8 mouse cellular contexts compared by ENCODE assay signal in genomic region chr10:81014393-81015384, GRCm38 (mm10). TPM values are rescaled to one million over a fixed set of nuclear protein-coding genes. Genes with fewer than 3 reads are reported as not detected.
A peak's percentile ranks its signal among the peaks of the same experiment; 100 is the strongest.
DNase-seq lines count a peak whose midpoint lies in the region; ATAC-seq lines count a peak whose summit lies in the region.

Gene Gng7 (minus strand): TSS chr10:81014945.

- DNase-seq in MEL-GATA-1-ER (ENCODE audit: extremely low read depth, low read depth): peak; percentile 79
- peak; percentile 99 for DNase-seq in cerebellum, adult 8-10 months
- DNase-seq in forelimb bud, embryonic 11.5 days (ENCODE audit: low read depth, low spot score): peak; percentile 96
- DNase-seq in layer of hippocampus, adult 9-10 months (ENCODE audit: low spot score): peak; percentile 98
- peak; percentile 85 for DNase-seq in ovary, postnatal 10 days (ENCODE audit: low spot score)
- DNase-seq in thymus, postnatal 10 days (ENCODE audit: low spot score in 2 of 2): peak; percentile 89

- no peaks in the 10 kb centered on the region for H3K27me3 ChIP-seq in lung, embryonic 16.5 days (ENCODE audit: control insufficient read depth, insufficient read depth, low read depth, low read length)

- peak within 1 kb of the TSS; percentile 52 for H3K4me3 ChIP-seq in lung, embryonic 16.5 days (ENCODE audit: low read length)

- H3K9me3 ChIP-seq in lung, embryonic 16.5 days (ENCODE audit: control insufficient read depth, low read length): no peaks in the 10 kb centered on the region

- no peaks in the 10 kb centered on the region for H3K36me3 ChIP-seq in lung, embryonic 16.5 days (ENCODE audit: control insufficient read depth, insufficient read depth, low read length)

- no peak within 1 kb of the TSS for H3K27ac ChIP-seq in lung, embryonic 16.5 days (ENCODE audit: low read length)

- peaks cover 7% of the 10 kb centered on the region; the same call in 1 of the 2 replicates for H3K4me1 ChIP-seq in lung, embryonic 16.5 days (replicated peaks; ENCODE audit: control insufficient read depth, insufficient read depth, low read length)

- H3K4me2 ChIP-seq in lung, embryonic 16.5 days (ENCODE audit: low read depth, low read length): peak within 1 kb of the TSS; percentile 72

- 9% methylated on average over 31 of the region's 31 CpGs for WGBS in lung, embryonic 16.5 days

- H3K9ac ChIP-seq in lung, embryonic 16.5 days (ENCODE audit: low read length): peak within 1 kb of the TSS; percentile 58

- peak; percentile 96 to 98 for ATAC-seq in hematopoietic stem cell, adult 5-6 weeks (replicated peaks in 1 of 2; ENCODE audit: insufficient read depth in 1 of 2, low FRiP score in 2 of 2, low TSS enrichment in 1 of 2, low read depth in 1 of 2, poor library complexity in 2 of 2, severe bottlenecking in 2 of 2)
- ATAC-seq in lung, embryonic 16.5 days (ENCODE audit: low read depth): peak; percentile 98

RNA-seq across cellular contexts. Expression of gene Gng7, which starts in this region (rescaled TPM):
- 0.50 and 0.75 TPM in 2 replicates for total RNA-seq in hematopoietic stem cell, adult 5-6 weeks (2017)
- 5.1 and 5.7 TPM in 2 replicates for polyA plus RNA-seq in lung, embryonic 16.5 days (2015; fragmentation: Nextera tagmentation; extraction: Ambion mirVana)

Comparison
In these comparisons a context has a peak if more than half of its experiments do, and no peak if none do; other contexts are left out.
1. Peak in ATAC-seq in hematopoietic stem cell, adult 5-6 weeks; RNA of the gene not detected or under 1 TPM.